Mouse (Mus musculus) heart, adult 11 months (tissue): ENCODE measurements at regions not wholly inside any gene's neighbourhood (a gene's known extent, or its start where the extent isn't known, plus 50 kb on each side); places are given as distances from the start of the nearest gene placed in this dataset.

Experiments used
- DNase-seq: peaks from one replicate; pipeline ENCODE4 v3.0.0; 2022

GRCm38 (mm10) chr11:56285575-56286260 is 244.9 kb upstream of the Nmur2 start:
- peak; percentile 42 for DNase-seq

GRCm38 (mm10) chr11:56281201-56281600 is 240.4 kb upstream of the Nmur2 start:
- no peak for DNase-seq

- no peak for DNase-seq
These were observed 239.4 kb upstream of the Nmur2 start for GRCm38 (mm10) chr11:56280216-56280615.

DNA sequence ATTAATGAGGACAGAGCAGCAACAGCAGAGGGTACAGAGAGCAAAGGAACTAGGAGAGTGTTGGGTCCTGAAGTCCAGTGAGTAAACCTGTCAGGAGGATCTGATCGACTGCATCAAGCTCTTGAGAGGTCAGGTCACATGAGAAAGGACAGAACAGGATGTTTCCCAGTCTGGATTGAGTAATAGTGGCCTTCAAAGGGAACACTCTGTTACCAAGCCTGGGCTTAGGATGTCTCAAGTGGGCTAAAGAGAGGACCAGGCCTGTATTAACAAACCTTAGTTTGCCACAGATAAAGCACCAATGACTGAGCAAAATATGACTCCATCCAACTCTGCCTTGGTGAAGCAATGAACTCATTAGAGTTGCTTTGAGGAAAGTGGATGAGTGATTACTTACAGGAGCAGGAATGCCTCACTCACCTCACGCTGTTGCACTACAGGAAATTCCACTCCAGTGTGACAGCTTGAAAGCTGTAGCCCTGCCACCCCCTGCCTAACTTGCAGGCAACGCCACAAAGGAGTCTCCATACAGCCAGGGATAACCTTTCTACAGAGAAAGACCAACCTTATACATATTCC is 229.2 kb upstream of the Nmur2 start:
- peak; percentile 76 for DNase-seq

DNA sequence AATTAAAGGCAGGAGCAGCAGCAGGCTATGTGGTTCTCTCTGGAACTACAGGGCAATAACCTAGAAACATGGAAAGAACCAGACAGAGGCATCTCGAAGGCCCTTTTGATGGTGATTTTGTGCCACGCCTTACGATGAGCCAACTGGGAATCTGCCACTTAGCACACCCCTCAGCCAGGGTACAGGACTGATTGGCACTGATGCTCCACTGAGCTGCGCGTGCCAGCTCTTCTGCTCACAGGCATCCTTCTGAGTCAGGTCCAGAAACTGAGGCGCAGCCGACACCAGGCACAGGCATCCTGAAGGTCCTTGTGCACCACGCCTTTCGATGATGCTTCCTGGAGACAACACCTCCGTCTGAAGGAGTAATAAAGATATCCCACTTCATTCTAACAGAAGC is 221.9 kb upstream of the Nmur2 start:
- no peak for DNase-seq

DNA sequence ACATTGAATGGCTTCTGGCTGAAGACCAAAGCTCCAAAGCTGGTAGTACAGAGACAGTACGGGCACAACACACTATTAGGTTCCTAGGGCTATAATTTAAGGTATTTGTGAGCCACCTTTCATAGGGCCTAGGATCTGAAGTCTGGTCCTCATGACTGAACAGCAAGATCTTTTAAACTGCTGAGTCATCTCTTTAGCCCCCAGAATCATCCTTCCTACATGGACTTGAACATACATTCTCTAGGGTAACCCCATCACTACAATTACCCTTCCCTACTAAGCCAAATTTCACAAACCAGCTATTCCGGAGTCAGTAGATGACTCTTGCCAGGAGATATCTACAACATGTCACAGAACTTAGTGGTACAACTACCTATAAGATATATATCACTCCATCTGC is 215.5 kb upstream of the Nmur2 start:
- no peak for DNase-seq

- DNase-seq = no peak
These were observed 213.6 kb upstream of the Nmur2 start for GRCm38 (mm10) chr11:56254437-56254836.

GRCm38 (mm10) chr11:56247333-56247823 is 206.6 kb upstream of the Nmur2 start:
- no peak for DNase-seq

DNA sequence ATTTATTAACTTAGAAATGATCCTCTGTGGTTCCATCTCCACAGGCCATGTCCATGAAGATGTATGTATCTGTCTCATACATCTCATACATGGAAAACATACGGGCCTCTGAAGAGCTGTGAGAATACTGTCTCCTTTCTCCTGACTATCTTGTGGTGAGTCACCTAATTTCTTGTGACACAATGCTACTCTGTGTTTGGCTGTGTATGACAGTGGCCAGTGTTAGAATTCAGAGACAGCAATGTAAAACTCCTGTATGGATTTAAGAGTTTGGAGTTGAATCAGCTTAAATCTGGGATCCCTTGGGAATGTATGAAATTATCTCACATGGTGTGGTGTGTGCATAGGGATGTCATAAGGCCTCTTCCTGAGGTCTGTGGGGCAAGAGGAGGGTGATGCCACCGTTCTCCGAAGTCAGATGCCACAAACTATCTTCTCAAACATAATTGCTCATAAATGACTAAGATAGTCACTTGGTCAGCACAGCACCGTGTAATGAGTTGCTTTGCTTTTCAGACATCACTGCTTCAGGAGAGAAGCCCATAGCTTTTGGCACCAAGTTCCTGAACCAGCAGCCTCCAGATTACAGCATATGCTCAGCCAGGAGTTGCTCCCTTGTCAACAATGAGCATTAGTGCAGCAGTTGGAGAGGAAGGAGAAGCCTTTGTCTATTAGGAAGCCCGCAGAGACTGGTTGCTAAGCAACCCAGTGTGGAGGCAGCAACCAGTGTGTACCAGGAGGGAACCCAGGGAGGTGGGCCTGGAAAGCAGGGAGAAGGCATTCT is 205.9 kb upstream of the Nmur2 start:
- DNase-seq = no peak

DNA sequence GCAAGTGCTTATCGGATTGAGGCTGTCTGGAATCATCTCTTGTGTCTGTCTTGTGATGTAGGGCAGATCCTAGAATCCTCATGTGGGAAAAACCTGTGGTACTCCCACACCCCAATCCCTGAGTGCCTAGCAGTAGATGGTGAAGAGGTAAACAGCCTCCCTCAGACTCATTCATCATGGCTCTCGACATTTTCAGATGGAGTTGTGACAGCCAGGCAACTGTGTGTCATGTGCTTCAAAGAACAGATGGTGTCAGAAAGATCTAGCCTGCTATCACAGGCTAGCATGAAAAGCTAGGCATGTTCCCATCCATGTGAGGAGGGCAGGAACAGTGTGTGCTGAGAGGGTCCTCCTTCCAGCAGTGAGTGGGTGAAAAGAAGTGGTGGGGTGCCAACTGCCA is 204.1 kb upstream of the Nmur2 start:
- no peak for DNase-seq

DNA sequence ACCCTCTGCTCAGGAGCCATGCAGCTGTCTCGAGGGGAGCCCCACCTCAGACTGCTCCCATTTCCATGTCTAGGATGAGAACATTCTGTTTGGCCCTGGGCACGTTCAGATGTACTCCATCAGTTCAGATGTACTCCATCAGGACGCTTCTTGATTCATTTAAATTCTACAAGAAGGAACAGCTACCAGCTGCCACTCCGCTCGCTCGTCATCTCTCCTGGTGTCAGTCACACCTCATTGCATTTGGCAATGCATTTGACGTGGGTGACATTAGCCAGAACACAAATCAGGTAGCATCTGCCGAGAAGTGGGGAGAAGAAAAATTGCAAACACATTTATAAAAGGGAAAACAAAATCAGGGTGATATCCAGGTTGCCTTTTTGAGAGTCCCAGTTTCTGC is 202.6 kb upstream of the Nmur2 start:
- no peak for DNase-seq

- DNase-seq = no peak
These were observed 197.9 kb upstream of the Nmur2 start for GRCm38 (mm10) chr11:56238745-56239144.

- peak; percentile 23 for DNase-seq
These were observed 184.2 kb upstream of the Nmur2 start for GRCm38 (mm10) chr11:56224999-56225398.

GRCm38 (mm10) chr11:56215706-56216105 is 174.9 kb upstream of the Nmur2 start:
- DNase-seq = peak; percentile 74

GRCm38 (mm10) chr11:56201844-56202243 is 161.0 kb upstream of the Nmur2 start:
- DNase-seq = peak; percentile 10

- DNase-seq = peak; percentile 1
These were observed 154.5 kb upstream of the Nmur2 start for GRCm38 (mm10) chr11:56195316-56195715.

DNA sequence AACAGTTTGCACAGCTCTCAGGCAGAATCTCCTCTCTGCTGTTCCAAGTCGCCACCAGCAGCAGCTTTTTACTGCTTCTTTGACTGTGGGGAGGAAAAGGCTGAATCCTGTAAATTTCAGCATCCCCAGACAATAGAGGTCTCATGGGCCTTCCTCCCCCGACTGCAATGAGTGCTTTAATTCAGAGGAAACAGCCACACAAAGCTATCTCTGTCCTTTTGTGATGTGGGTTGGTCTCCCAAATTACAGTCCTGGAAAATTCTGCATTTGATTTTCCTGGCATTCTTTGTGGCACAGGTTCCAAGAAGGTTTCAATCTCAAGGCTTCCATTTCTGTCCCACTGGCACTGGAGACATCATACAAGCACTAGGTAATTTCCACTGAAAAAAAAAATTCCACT is 152.6 kb upstream of the Nmur2 start:
- DNase-seq = no peak

DNA sequence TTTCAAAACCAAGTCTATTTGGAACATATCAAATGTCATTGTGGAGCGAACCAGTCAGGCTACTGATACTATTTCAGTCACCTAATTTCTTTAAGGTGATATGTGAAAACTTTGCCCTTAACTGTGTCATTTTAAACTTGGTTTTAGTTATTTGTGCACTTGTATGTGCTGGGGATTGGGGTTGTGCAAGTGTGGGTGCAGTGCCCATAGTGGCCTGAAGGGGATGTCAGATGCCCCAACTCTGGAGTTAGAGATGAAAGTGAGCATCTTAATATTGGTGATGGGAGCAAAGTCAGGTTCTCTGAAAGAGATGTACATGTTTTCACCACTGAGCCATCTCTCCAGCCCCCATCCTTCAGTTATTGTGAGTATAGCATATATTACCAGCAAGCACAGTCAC is 133.1 kb upstream of the Nmur2 start:
- DNase-seq = no peak

DNA sequence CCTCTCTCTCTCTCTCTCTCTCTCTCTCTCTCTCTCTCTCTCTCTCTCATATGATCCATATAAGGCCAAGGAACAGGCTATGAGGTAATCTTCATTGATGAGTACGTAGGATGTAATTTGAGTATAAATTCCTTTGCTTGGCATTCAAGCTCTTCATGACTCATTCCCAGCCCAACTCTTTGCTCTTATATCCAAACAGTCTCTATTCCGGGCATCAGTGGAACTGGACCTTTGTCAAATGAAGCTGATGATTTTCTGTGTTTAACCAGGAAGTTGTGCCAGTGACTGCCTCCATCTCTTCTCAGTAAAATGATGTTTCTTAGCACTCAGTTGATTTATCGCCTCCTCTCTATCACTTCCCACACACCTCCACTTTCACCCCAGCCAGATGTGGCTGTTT is 132.4 kb upstream of the Nmur2 start:
- no peak for DNase-seq

DNA sequence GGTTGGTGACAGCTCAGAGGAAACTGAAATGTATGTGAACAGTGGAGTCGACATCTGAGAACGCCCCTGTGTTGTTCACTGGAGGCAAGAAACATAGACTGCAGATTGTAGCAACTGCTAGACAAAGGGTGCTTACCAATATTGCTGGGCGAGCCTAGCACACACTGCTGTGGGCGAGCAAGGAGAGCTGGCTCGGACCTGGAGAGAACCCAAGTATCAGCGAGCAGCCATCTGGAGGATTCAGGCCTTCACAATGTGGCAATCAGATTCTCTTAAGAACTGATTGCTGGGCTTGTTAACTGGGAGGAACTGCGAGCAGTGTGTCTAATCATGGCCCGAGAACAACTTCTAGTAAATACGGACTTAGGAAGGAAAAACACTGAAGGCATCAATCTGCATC is 128.8 kb upstream of the Nmur2 start:
- no peak for DNase-seq

GRCm38 (mm10) chr11:56166849-56167248 is 126.0 kb upstream of the Nmur2 start:
- no peak for DNase-seq

DNA sequence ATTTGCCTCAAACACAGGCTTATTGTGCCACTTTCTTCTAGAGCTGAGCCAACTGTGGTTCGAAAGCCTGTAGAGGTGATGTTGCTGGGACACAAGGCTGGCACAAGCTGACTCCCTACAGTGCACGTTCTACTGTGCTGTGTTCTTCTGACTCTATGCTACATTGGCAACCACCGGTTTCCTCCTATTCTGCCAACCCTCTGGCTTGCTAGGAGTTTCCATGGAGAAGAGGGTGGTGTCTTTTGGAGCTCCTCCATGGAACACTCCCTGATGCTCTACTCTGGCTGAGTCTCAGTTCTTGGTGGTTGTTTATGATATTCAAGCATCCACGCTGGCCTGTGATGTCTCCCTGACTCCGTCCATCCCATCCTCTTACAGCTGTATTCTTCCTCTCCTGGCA is 124.9 kb upstream of the Nmur2 start:
- peak; percentile 70 for DNase-seq

GRCm38 (mm10) chr11:56160286-56160685 is 119.5 kb upstream of the Nmur2 start:
- DNase-seq = no peak
